Mouse (Mus musculus): Measurements from ENCODE around the gene Katnb1. TPM values are rescaled to one million over a fixed set of nuclear protein-coding genes. Genes with fewer than 3 reads are reported as not detected.

The Katnb1 gene
- polyA plus RNA-seq, 1 experiment = 46.5 TPM

DNA sequence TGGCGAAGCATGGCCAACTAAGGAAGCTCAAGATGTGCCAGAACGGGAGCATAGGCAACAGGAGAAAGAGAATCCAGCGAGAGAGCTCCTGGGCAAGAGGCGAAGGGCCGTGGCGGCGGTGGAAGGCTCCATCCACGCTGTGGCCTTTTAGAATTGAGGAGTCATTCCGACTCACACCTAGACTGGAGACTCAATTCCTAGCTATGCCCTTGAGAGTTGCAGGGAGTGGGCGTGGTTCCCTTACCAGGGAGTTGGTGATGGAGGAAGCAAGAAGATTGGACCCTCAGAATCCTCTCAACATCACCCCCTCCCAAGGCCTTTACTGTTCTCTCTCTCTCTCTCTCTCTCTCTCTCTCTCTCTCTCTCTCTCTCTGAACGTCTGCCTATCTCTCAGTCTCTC, 664 bp downstream of the Katnb1 start:
- TF ChIP-seq GATA1 (IDR thresholded peaks at IDR 0.05; ENCODE audit: borderline replicate concordance, low read length) (no peak), FLI1 (IDR thresholded peaks at IDR 0.05; ENCODE audit: low read length) (no peak)
- no peaks in the 10 kb centered on the region for H3K9me3 ChIP-seq
- H3K27me3 ChIP-seq (replicated peaks) = no peaks in the 10 kb centered on the region
- peaks cover 40% of the 10 kb centered on the region for H3K36me3 ChIP-seq (replicated peaks; ENCODE audit: low read length)
- peaks cover 69% of the 10 kb centered on the region for H3K4me1 ChIP-seq
- peak overlapping the region; percentile 98 for H3K4me3 ChIP-seq (replicated peaks)

- Histone ChIP-seq H3K36me3 (replicated peaks; ENCODE audit: low read length) (peaks cover 66% of the 10 kb centered on the region), H3K9me3 (no peaks in the 10 kb centered on the region), H3K4me1 (peaks cover 67% of the 10 kb centered on the region), H3K4me3 (replicated peaks) (no peak overlapping the region), H3K27me3 (replicated peaks) (no peaks in the 10 kb centered on the region)
- no peak for TF ChIP-seq GATA1 (IDR thresholded peaks at IDR 0.05; ENCODE audit: borderline replicate concordance, low read length)
- TF ChIP-seq FLI1 (IDR thresholded peaks at IDR 0.05; ENCODE audit: low read length) = no peak
Observed at GRCm38 (mm10) chr8:95084261-95084660, 3.3 kb downstream of the Katnb1 start.

DNA sequence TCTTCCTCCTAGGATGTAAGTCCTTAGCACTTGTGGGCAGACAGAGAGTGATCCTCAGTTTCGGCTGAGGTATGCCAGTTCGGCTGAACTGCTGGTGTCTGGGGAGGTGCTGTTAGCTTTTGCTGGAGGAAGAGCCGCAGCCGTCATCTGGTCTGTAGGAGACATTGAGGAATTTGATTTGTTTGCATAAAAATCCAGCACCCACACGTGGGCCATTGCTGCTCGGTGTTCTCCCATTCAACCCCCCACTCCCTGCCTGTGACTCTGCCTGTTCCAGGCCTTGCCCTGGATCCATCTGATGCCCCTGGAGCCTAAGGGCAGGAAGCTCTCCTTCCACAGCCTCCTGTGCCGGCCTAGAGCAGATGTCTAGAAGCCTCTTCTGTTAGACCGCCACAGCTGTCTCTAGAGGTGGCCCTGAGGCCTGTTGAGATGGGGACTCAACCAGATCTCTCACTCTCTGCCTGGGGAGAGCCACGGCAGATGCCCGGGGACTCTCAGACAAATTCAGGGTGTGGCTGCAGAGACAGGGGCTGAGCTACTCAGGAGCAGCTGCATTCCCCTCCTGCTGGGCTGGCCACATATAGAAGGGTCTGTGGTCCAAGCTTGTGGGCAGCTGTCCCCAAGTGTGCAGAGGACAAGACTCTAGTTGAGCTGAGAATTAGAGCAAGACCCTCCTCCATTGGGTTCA, 3.9 kb downstream of the Katnb1 start:
- peaks cover 72% of the 10 kb centered on the region for H3K36me3 ChIP-seq (replicated peaks; ENCODE audit: low read length)
- H3K4me3 ChIP-seq (replicated peaks) = no peak overlapping the region
- TF ChIP-seq FLI1 (IDR thresholded peaks at IDR 0.05; ENCODE audit: low read length) (no peak), GATA1 (IDR thresholded peaks at IDR 0.05; ENCODE audit: borderline replicate concordance, low read length) (no peak)
- peaks cover 63% of the 10 kb centered on the region for H3K4me1 ChIP-seq
- no peaks in the 10 kb centered on the region for H3K9me3 ChIP-seq
- no peaks in the 10 kb centered on the region for H3K27me3 ChIP-seq (replicated peaks)

DNA sequence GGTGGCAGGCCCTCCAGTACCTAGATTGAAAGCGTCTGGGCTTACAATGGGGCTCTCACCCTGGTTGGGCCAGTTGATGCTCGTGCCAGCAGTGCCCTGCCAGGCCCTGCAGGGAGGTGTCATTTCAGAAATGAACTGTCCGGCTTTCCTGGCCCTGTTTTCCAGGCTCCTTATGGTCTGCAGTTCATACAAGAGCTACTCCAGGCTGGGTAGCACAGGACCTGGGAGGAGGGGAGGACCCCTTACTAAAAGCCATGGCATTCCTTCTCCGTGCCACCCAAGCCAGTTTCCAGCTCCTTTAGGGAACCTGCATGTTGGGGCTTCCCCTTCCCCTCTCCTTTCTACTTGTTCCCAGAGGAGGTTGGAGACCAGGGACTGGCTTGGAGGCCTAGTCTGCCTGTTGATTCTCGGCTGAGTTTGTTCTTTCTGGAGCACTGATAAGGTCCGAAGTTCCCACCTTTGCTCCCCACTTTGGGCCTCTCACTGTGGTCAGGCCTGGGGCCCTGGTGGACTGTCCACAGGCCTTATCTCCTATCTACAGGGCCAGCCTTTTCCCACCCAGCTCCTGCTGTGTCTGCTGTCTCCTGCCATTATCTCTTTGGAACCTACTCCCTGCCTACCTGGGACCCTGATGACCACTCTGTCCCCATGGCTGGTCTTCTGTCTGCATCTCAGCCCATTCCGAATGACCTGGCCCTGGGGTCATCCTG, 4.6 kb downstream of the Katnb1 start:
- H3K9me3 ChIP-seq = no peaks in the 10 kb centered on the region
- no peak overlapping the region for H3K4me3 ChIP-seq (replicated peaks)
- H3K36me3 ChIP-seq (replicated peaks; ENCODE audit: low read length) = peaks cover 79% of the 10 kb centered on the region
- H3K27me3 ChIP-seq (replicated peaks) = no peaks in the 10 kb centered on the region
- peaks cover 65% of the 10 kb centered on the region for H3K4me1 ChIP-seq
- TF ChIP-seq FLI1 (IDR thresholded peaks at IDR 0.05; ENCODE audit: low read length) (no peak), GATA1 (IDR thresholded peaks at IDR 0.05; ENCODE audit: borderline replicate concordance, low read length) (no peak)

GRCm38 (mm10) chr8:95093574-95093973, 12.6 kb downstream of the Katnb1 start:
- Histone ChIP-seq H3K36me3 (replicated peaks; ENCODE audit: low read length) (peaks cover 99% of the 10 kb centered on the region), H3K27me3 (replicated peaks) (no peaks in the 10 kb centered on the region), H3K4me1 (peaks cover 17% of the 10 kb centered on the region), H3K4me3 (replicated peaks) (no peak overlapping the region), H3K9me3 (no peaks in the 10 kb centered on the region)
- no peak for TF ChIP-seq GATA1 (IDR thresholded peaks at IDR 0.05; ENCODE audit: borderline replicate concordance, low read length)
- TF ChIP-seq FLI1 (IDR thresholded peaks at IDR 0.05; ENCODE audit: low read length) = no peak

DNA sequence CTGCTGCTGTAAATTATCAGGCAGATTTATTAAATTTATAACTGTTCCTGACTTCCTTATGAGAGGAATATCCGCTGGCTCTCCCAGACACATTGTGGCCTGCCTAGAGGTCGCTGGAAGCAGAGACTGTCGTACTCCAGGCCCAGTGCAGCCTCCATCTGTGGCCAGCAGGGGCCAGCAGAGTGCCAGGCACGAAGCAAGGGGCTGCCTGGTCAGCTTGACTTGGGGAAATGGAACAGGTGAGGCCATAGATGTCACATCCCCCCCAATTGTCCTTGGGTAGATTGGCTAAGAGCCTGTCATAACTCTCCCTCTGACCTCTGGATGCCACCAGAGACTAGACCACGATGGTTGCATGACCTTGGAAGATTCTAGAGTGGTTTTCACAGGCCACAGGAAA, 18.0 kb downstream of the Katnb1 start:
- peaks cover 9% of the 10 kb centered on the region for H3K27me3 ChIP-seq (replicated peaks)
- H3K9me3 ChIP-seq = no peaks in the 10 kb centered on the region
- peaks cover 11% of the 10 kb centered on the region for H3K4me1 ChIP-seq
- no peak overlapping the region for H3K4me3 ChIP-seq (replicated peaks)
- H3K36me3 ChIP-seq (replicated peaks; ENCODE audit: low read length) = peaks cover 100% of the 10 kb centered on the region
- TF ChIP-seq FLI1 (IDR thresholded peaks at IDR 0.05; ENCODE audit: low read length) = no peak
- TF ChIP-seq GATA1 (IDR thresholded peaks at IDR 0.05; ENCODE audit: borderline replicate concordance, low read length) = no peak

DNA sequence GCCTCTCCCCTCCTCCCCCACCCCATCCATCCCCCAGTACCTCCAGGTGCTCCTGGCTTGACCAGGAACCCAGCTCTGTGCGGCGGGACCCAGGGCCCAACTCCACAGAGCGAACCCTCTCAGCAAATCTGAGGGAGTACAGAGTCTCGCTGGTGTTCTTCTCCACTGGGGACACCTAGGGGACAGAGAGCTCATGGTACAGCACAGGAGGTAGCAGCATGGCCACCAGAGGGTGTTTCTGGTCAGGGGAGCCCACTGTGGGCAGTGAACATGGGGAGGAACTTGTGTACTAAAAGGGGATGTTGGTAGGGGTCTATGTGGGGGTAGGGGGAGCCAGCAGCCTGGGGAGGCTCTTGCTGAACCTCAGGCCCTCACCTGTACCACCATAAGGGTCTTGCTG, 21.0 kb downstream of the Katnb1 start:
- no peak for TF ChIP-seq FLI1 (IDR thresholded peaks at IDR 0.05; ENCODE audit: low read length)
- Histone ChIP-seq H3K4me3 (replicated peaks) (no peak overlapping the region), H3K9me3 (no peaks in the 10 kb centered on the region), H3K27me3 (replicated peaks) (peaks cover 29% of the 10 kb centered on the region), H3K36me3 (replicated peaks; ENCODE audit: low read length) (peaks cover 100% of the 10 kb centered on the region), H3K4me1 (peaks cover 11% of the 10 kb centered on the region)

DNA sequence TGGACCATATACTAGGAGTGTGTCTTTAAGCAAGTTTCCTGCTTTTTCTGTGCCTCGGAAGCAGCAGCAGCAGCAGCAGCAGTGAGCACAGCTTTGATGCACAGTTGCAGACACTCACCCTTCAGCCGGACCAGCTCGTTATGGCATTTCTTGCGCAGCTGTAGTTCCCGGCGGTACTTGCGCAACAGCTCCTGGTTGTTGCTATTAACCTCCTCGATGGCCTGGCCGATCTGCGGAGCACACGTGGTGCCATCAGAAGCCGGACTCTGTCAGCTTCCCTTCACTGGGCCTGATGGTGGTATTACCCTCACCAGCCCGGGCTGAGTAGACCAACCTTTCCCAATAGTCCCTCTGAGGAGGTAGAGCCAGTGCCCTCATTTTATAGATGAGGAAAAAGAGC, 26.3 kb downstream of the Katnb1 start:
- TF ChIP-seq GATA1 (IDR thresholded peaks at IDR 0.05; ENCODE audit: borderline replicate concordance, low read length) = no peak
- no peak for TF ChIP-seq FLI1 (IDR thresholded peaks at IDR 0.05; ENCODE audit: low read length)
- Histone ChIP-seq H3K4me3 (replicated peaks) (no peak overlapping the region), H3K27me3 (replicated peaks) (peaks cover 73% of the 10 kb centered on the region), H3K9me3 (no peaks in the 10 kb centered on the region), H3K36me3 (replicated peaks; ENCODE audit: low read length) (peaks cover 96% of the 10 kb centered on the region), H3K4me1 (peaks cover 5% of the 10 kb centered on the region; the same call in 1 of the 2 replicates)

DNA sequence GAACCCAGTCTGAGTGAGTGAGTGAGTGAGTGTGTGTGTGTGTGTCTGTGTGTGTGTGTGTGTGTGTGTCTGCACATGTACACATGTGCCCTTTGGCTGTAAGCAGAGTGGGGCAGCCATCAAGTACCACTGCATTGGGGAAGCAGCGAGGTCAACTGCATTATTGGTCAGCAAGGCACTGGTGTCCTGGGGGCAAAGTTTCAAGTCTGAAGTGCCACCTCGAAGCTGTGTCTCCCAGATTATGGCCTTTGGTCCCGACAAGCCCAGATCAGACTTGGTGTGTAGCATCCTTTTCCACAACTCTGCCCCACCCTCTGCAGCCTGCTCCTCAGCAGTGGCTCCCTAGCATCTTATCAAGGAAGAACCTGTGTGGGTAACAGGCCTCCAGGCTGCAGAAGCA, 31.6 kb downstream of the Katnb1 start:
- H3K36me3 ChIP-seq (replicated peaks; ENCODE audit: low read length) = peaks cover 54% of the 10 kb centered on the region
- TF ChIP-seq GATA1 (IDR thresholded peaks at IDR 0.05; ENCODE audit: borderline replicate concordance, low read length) (no peak), FLI1 (IDR thresholded peaks at IDR 0.05; ENCODE audit: low read length) (no peak)
- no peaks in the 10 kb centered on the region for H3K9me3 ChIP-seq
- H3K4me3 ChIP-seq (replicated peaks) = no peak overlapping the region
- peaks cover 12% of the 10 kb centered on the region for H3K4me1 ChIP-seq
- peaks cover 46% of the 10 kb centered on the region for H3K27me3 ChIP-seq (replicated peaks)

GRCm38 (mm10) chr8:95113108-95113507, 32.1 kb downstream of the Katnb1 start:
- no peaks in the 10 kb centered on the region for H3K9me3 ChIP-seq
- no peak overlapping the region for H3K4me3 ChIP-seq (replicated peaks)
- peaks cover 44% of the 10 kb centered on the region for H3K27me3 ChIP-seq (replicated peaks)
- H3K36me3 ChIP-seq (replicated peaks; ENCODE audit: low read length) = peaks cover 49% of the 10 kb centered on the region
- no peak for TF ChIP-seq FLI1 (IDR thresholded peaks at IDR 0.05; ENCODE audit: low read length)
- no peak for TF ChIP-seq GATA1 (IDR thresholded peaks at IDR 0.05; ENCODE audit: borderline replicate concordance, low read length)
- peaks cover 12% of the 10 kb centered on the region for H3K4me1 ChIP-seq

Measured in megakaryocyte, embryonic 14.5 days (primary cell).